ENCODE assay signal across 12 mouse cellular contexts in the genomic region with DNA sequence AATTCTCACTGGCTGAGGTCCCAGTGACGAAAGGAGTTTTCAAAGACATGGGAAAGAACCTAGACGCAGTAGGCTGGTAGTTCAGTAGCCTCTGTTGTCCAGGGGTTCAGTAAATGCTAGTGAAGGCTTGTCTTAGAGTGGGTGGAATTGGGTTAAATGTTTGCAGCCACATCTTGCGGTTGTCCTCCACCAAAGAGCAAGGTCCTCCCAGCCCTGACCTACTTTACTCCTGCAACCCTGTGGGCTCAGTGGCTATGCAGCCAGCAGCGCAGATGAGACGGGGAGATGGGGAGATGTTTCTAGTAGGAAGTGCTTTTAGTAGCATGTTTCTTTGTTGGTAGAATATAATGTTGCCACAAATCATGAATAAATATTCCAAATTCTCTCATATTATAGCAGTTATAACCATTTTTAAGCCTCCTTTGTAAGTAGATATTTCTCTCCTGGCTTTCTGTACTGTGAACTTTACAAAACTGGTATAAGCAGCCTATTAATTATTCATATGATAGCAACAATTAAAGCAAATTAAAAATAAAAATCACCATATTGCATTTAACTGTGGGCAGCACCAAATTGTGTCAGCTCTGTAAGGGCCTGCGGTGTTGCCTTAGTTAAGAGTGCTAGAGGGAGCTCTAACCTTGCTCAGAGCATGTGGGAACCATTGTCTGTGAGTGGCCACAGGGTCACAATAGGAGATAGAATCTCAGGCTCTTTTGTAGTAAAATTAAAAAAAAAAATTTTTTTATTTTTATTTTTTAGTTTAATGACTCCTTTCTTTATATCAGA.
DNase-seq lines count a peak whose midpoint lies in the region; TF ChIP-seq lines count a peak whose summit lies in the region.
"Had no signal": no experiment of that assay in that cellular context is flagged by ENCODE, and none has a peak within 500 bp of the region (broad histone marks: within the 10 kb centered on the region; RNA-seq: fewer than 3 reads in every experiment).

No protein-coding gene starts in this region.

- no peak for TF ChIP-seq POLR2A in cerebellum, adult 2 months (IDR thresholded peaks at IDR 0.05; ENCODE audit: borderline replicate concordance, insufficient read depth, low read length)
- no peak for TF ChIP-seq POLR2A in MEL (IDR thresholded peaks at IDR 0.05; ENCODE audit: control insufficient read depth in 1 of 2, insufficient read depth in 1 of 2, low read depth in 1 of 2, low read length in 2 of 2, poor library complexity in 1 of 2)
- TF ChIP-seq POLR2A in cortical plate, adult 2 months (IDR thresholded peaks at IDR 0.05; ENCODE audit: extremely low read depth, insufficient read depth, low read length) = no peak

- peak; percentile 29 to 43 for DNase-seq in cerebellum, adult 2 months
- no peak for DNase-seq in cerebellum, adult 11-12 months
- peak in 1 of 2 experiments; percentile 23 for DNase-seq in layer of hippocampus, adult 2 months (ENCODE audit: low spot score in 2 of 2)
- DNase-seq in layer of hippocampus, adult 9-11 months = no peak
- no peak for DNase-seq in MEL (ENCODE audit: low read depth, low spot score)
- no peak for DNase-seq in neural tube, embryonic 10.5 days (ENCODE audit: extremely low spot score, low spot score)
- DNase-seq in gastrocnemius, postnatal 36 days = no peak
- DNase-seq: gastrocnemius, postnatal 14 days; lung, postnatal 14 days; spleen, adult 18-20 months had no signal

- TF ChIP-seq EP300 in MEL (IDR thresholded peaks at IDR 0.05; ENCODE audit: low read depth in 1 of 2, low read length in 2 of 2) = no peak

- TF ChIP-seq CTCF in cerebellum, adult 2 months (IDR thresholded peaks at IDR 0.05; ENCODE audit: borderline replicate concordance, insufficient read depth, low read depth, low read length) = peak; percentile 53; the same call in 1 of the 2 replicates
- TF ChIP-seq CTCF in layer of hippocampus, adult 2 months (conservative IDR thresholded peaks at IDR 0.05) = peak; percentile 75
- TF ChIP-seq CTCF in MEL (IDR thresholded peaks at IDR 0.05 in 2 of 3, conservative IDR thresholded peaks at IDR 0.05 in 1 of 3; ENCODE audit: control insufficient read depth in 1 of 3, insufficient read depth in 1 of 3, low read depth in 2 of 3, low read length in 3 of 3, poor library complexity in 1 of 3, severe bottlenecking in 1 of 3) = peak in 2 of 3 experiments; percentile 41 to 44; a peak in 4 of 6 replicates
- peak; percentile 43 for TF ChIP-seq CTCF in cortical plate, adult 2 months (IDR thresholded peaks at IDR 0.05; ENCODE audit: extremely low read depth, insufficient read depth, low read length)

- H3K27ac ChIP-seq in cerebellum, adult 2 months (ENCODE audit: insufficient read depth, low read length) = no peak overlapping the region
- H3K27ac ChIP-seq in layer of hippocampus, adult 2 months = peak overlapping the region; percentile 6; the same call in 1 of the 2 replicates
- no peak overlapping the region for H3K27ac ChIP-seq in MEL (ENCODE audit: control insufficient read depth, low read depth, low read length)
- no peak overlapping the region for H3K27ac ChIP-seq in cortical plate, adult 2 months (ENCODE audit: insufficient read depth, low read length)
- H3K27ac ChIP-seq: hindbrain, embryonic 15.5 days had no signal

- WGBS in cerebellum, adult 2 months = 43% methylated on average over 6 of the region's 6 CpGs

- H3K9me3 ChIP-seq in MEL (replicated peaks; ENCODE audit: insufficient read depth, low read length) = no peaks in the 10 kb centered on the region
- H3K9me3 ChIP-seq: hindbrain, embryonic 15.5 days had no signal

- H3K4me3 ChIP-seq in cerebellum, adult 2 months (replicated peaks; ENCODE audit: insufficient read depth, low read depth, low read length) = no peak overlapping the region
- H3K4me3 ChIP-seq in layer of hippocampus, adult 2 months = no peak overlapping the region
- H3K4me3 ChIP-seq in MEL (ENCODE audit: control insufficient read depth in 1 of 2, insufficient read depth in 1 of 2, low read depth in 2 of 2, low read length in 2 of 2) = no peak overlapping the region
- no peak overlapping the region for H3K4me3 ChIP-seq in cortical plate, adult 2 months (ENCODE audit: insufficient read depth, low read length)
- H3K4me3 ChIP-seq: hindbrain, embryonic 15.5 days had no signal

- H3K27me3 ChIP-seq in cerebellum, adult 2 months (ENCODE audit: control insufficient read depth, insufficient read depth, low read length) = no peaks in the 10 kb centered on the region
- no peaks in the 10 kb centered on the region for H3K27me3 ChIP-seq in MEL (ENCODE audit: control insufficient read depth in 1 of 2, insufficient read depth in 2 of 2, low read length in 2 of 2)
- H3K27me3 ChIP-seq: hindbrain, embryonic 15.5 days had no signal

- H3K4me1 ChIP-seq in cerebellum, adult 2 months (ENCODE audit: control insufficient read depth, insufficient read depth, low read length) = peaks cover 3% of the 10 kb centered on the region; the same call in 1 of the 2 replicates
- peaks cover 8 to 10% of the 10 kb centered on the region in 2 experiments for H3K4me1 ChIP-seq in MEL (ENCODE audit: control insufficient read depth in 1 of 2, insufficient read depth in 2 of 2, low read length in 2 of 2)
- H3K4me1 ChIP-seq in cortical plate, adult 2 months (ENCODE audit: control insufficient read depth, insufficient read depth, low read length) = 0 out of 2 replicates have a peak, but pooled peaks cover 2% of the 10 kb centered on the region

- no peak overlapping the region for H3K9ac ChIP-seq in MEL (ENCODE audit: control insufficient read depth, low read depth, low read length, poor library complexity, severe bottlenecking)
- H3K9ac ChIP-seq: hindbrain, embryonic 15.5 days had no signal

- no peaks in the 10 kb centered on the region for H3K79me2 ChIP-seq in MEL (ENCODE audit: control insufficient read depth, insufficient read depth, low read length, poor library complexity)

- intact Hi-C loops in gastrocnemius, postnatal 36 days (cut with DNase I) = loop anchor here (5.0 kb wide), 1 partner anchor 41 kb away; no protein-coding TSS in a partner anchor

- H3K36me3 ChIP-seq in MEL (ENCODE audit: control insufficient read depth in 1 of 2, insufficient read depth in 2 of 2, low read length in 2 of 2) = peaks cover 0 to 13% of the 10 kb centered on the region in 2 experiments; a peak in 2 of 4 replicates
- H3K36me3 ChIP-seq: hindbrain, embryonic 15.5 days had no signal

- TF ChIP-seq RAD21 in MEL (IDR thresholded peaks at IDR 0.05; ENCODE audit: low read depth, low read length) = peak; percentile 33

TF ChIP-seq in MEL, 35 proteins besides CTCF, POLR2A, EP300 and RAD21:
- TF ChIP-seq POLR2AphosphoS5 (IDR thresholded peaks at IDR 0.05; ENCODE audit: borderline replicate concordance, low read depth, low read length) (no peak), RCOR1 (IDR thresholded peaks at IDR 0.05; ENCODE audit: low read depth, low read length) (no peak), SMC3 (IDR thresholded peaks at IDR 0.05; ENCODE audit: low read depth, low read length) (0 out of 2 replicates have a peak, but pooled peaks have one; percentile 19), USF1 (IDR thresholded peaks at IDR 0.05; ENCODE audit: low read depth, low read length) (no peak), MYC (IDR thresholded peaks at IDR 0.05; ENCODE audit: low read depth, low read length) (no peak)

Comparison
In these comparisons a context has a peak if more than half of its experiments do, and no peak if none do; other contexts are left out.
1. DNase-seq: peak in cerebellum, adult 2 months (2 of 2); none in cerebellum, adult 11-12 months (single experiment), layer of hippocampus, adult 9-11 months (single experiment), MEL (single experiment), neural tube, embryonic 10.5 days (single experiment) and gastrocnemius, postnatal 36 days (0 of 2).
2. Peak in every context shown above with its lines, with median percentiles within 50 percentile points of each other: CTCF ChIP-seq.